19 mouse cellular contexts compared by ENCODE assay signal in the genomic region with DNA sequence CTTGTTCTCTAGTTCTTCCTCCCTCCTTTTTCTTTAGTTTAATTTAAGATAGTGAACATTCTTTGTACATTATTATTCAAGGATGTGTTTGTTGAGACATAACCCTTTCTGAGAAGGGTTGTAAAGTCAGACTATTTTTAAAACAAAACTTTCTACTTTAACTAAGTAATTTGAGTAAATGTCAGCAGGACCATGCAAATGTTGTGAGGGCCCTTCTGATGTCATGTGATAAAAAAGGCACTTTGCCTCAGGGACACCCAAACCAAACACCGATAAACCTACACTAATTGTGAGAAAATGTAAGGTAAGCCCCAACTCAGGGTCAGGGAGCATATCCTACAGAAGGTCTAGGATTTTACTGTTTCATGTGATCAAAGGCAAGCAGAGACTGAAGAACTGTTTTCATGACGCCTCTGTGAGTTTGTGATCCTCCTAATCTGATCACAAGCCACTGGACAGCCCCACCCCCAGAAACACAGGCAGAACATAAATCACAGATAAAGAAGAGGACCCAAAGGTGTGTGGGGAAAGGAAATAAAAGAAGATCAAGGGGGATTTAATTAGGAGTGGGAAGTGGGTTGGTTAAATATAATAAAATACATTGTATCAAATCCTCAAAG. TPM values are rescaled to one million over a fixed set of nuclear protein-coding genes. Genes with fewer than 3 reads are reported as not detected.
A peak's percentile ranks its signal among the peaks of the same experiment; 100 is the strongest.
DNase-seq lines count a peak whose midpoint lies in the region; ATAC-seq lines count a peak whose summit lies in the region.
"Had no signal": no experiment of that assay in that cellular context is flagged by ENCODE, and none has a peak within 500 bp of the region (broad histone marks: within the 10 kb centered on the region; RNA-seq: fewer than 3 reads in every experiment).

A gene (minus strand): TSS at position 51 of the 620 bp plus-strand sequence.

- 59% methylated on average over 2 of the region's 2 CpGs for WGBS in heart, embryonic 10.5 days
- WGBS in liver, embryonic 12.5 days (ENCODE audit: insufficient replicate concordance), result 13% methylated on average over 2 of the region's 2 CpGs
- WGBS in hindbrain, embryonic 13.5 days, result 82% methylated on average over 2 of the region's 2 CpGs

- no peak for ATAC-seq in megakaryocyte, adult 5-6 weeks (ENCODE audit: poor library complexity, severe bottlenecking)
- ATAC-seq in liver, embryonic 12.5 days, result peak; percentile 62
- ATAC-seq in hindbrain, embryonic 13.5 days (ENCODE audit: low FRiP score), result no peak

- peak within 1 kb of the TSS; percentile 66 for H3K4me2 ChIP-seq in liver, embryonic 12.5 days
- no peak within 1 kb of the TSS for H3K4me2 ChIP-seq in hindbrain, embryonic 13.5 days
- H3K4me2 ChIP-seq: forebrain, embryonic 12.5 days; neural tube, embryonic 15.5 days had no signal

- DNase-seq in heart, embryonic 10.5 days (ENCODE audit: low spot score), result no peak
- DNase-seq in heart, adult 8-10 months (ENCODE audit: low spot score), result no peak
- DNase-seq in Muller cell, postnatal 12 days (ENCODE audit: inconsistent ontology term), result no peak
- DNase-seq in retina, postnatal 1 day, result no peak
- DNase-seq: cerebellum, postnatal 14 days; heart, postnatal 10 days; kidney, postnatal 14 days; layer of hippocampus, postnatal 36 days; thymus, adult 18-20 months had no signal

- no peaks in the 10 kb centered on the region for H3K36me3 ChIP-seq in heart, embryonic 10.5 days
- H3K36me3 ChIP-seq in megakaryocyte, embryonic 14.5 days (replicated peaks; ENCODE audit: low read length), result no peaks in the 10 kb centered on the region
- no peaks in the 10 kb centered on the region for H3K36me3 ChIP-seq in liver, embryonic 12.5 days
- no peaks in the 10 kb centered on the region for H3K36me3 ChIP-seq in hindbrain, embryonic 13.5 days
- H3K36me3 ChIP-seq: forebrain, embryonic 12.5 days; neural tube, embryonic 15.5 days had no signal

- H3K4me1 ChIP-seq in heart, embryonic 10.5 days, result no peaks in the 10 kb centered on the region
- H3K4me1 ChIP-seq in megakaryocyte, embryonic 14.5 days, result peaks cover 12% of the 10 kb centered on the region
- H3K4me1 ChIP-seq in liver, embryonic 12.5 days, result peaks cover 45% of the 10 kb centered on the region
- H3K4me1 ChIP-seq in hindbrain, embryonic 13.5 days (replicated peaks), result no peaks in the 10 kb centered on the region
- H3K4me1 ChIP-seq: forebrain, embryonic 12.5 days; neural tube, embryonic 15.5 days had no signal

- no peaks in the 10 kb centered on the region for H3K27me3 ChIP-seq in heart, embryonic 10.5 days (ENCODE audit: insufficient read depth, poor library complexity, severe bottlenecking)
- H3K27me3 ChIP-seq in megakaryocyte, embryonic 14.5 days (replicated peaks), result no peaks in the 10 kb centered on the region
- no peaks in the 10 kb centered on the region for H3K27me3 ChIP-seq in liver, embryonic 12.5 days (replicated peaks)
- no peaks in the 10 kb centered on the region for H3K27me3 ChIP-seq in hindbrain, embryonic 13.5 days
- H3K27me3 ChIP-seq: CH12.LX; forebrain, embryonic 12.5 days; neural tube, embryonic 15.5 days had no signal

- H3K9ac ChIP-seq in liver, embryonic 12.5 days, result peak within 1 kb of the TSS; percentile 66
- H3K9ac ChIP-seq in hindbrain, embryonic 13.5 days, result no peak within 1 kb of the TSS
- H3K9ac ChIP-seq: forebrain, embryonic 12.5 days; neural tube, embryonic 15.5 days had no signal

- peak within 1 kb of the TSS; percentile 42; the same call in 1 of the 2 replicates for H3K27ac ChIP-seq in heart, embryonic 10.5 days
- peak within 1 kb of the TSS; percentile 98 for H3K27ac ChIP-seq in liver, embryonic 12.5 days
- H3K27ac ChIP-seq in hindbrain, embryonic 13.5 days, result no peak within 1 kb of the TSS
- H3K27ac ChIP-seq: forebrain, embryonic 12.5 days; neural tube, embryonic 15.5 days had no signal

- H3K4me3 ChIP-seq in heart, embryonic 10.5 days, result no peak within 1 kb of the TSS
- peak within 1 kb of the TSS; percentile 80 for H3K4me3 ChIP-seq in megakaryocyte, embryonic 14.5 days (replicated peaks)
- peak within 1 kb of the TSS; percentile 51 for H3K4me3 ChIP-seq in liver, embryonic 12.5 days
- no peak within 1 kb of the TSS for H3K4me3 ChIP-seq in hindbrain, embryonic 13.5 days
- H3K4me3 ChIP-seq: forebrain, embryonic 12.5 days; neural tube, embryonic 15.5 days had no signal

- H3K9me3 ChIP-seq in heart, embryonic 10.5 days, result no peaks in the 10 kb centered on the region
- H3K9me3 ChIP-seq in megakaryocyte, embryonic 14.5 days, result no peaks in the 10 kb centered on the region
- H3K9me3 ChIP-seq in liver, embryonic 12.5 days (replicated peaks), result no peaks in the 10 kb centered on the region
- no peaks in the 10 kb centered on the region for H3K9me3 ChIP-seq in hindbrain, embryonic 13.5 days
- H3K9me3 ChIP-seq: forebrain, embryonic 12.5 days; neural tube, embryonic 15.5 days had no signal

RNA-seq across cellular contexts. Expression of the gene that starts here (rescaled TPM):
- polyA plus RNA-seq in heart, embryonic 10.5 days (2016; fragmentation: Nextera tagmentation; extraction: Ambion mirVana), result not detected in 2 replicates
- total RNA-seq in heart, adult 8-10 months (2022), result not detected
- not detected in 2 replicates for polyA plus RNA-seq in megakaryocyte, embryonic 14.5 days (2012; ENCODE audit: insufficient read depth, low replicate concordance)
- total RNA-seq in megakaryocyte, adult 5-6 weeks (2015), result not detected in 2 replicates
- total RNA-seq in megakaryocyte, adult 5-6 weeks (2017), result not detected in 2 replicates
- 0.08 and 0.17 TPM in 2 replicates for polyA plus RNA-seq in liver, embryonic 12.5 days (2016; fragmentation: Nextera tagmentation; extraction: Ambion mirVana)
- polyA plus RNA-seq in hindbrain, embryonic 13.5 days (2015; fragmentation: Nextera tagmentation; extraction: Ambion mirVana), result not detected in 2 replicates
- total RNA-seq: CH12.LX; heart, postnatal 10 days; layer of hippocampus, postnatal 36 days had no signal
- polyA plus RNA-seq: embryonic facial prominence, embryonic 11.5 days; forebrain, embryonic 12.5 days; limb, embryonic 11.5 days; neural tube, embryonic 15.5 days; spleen, adult 2 months had no signal

Comparison
In these comparisons a context has a peak if more than half of its experiments do, and no peak if none do; other contexts are left out.
1. Peak in ATAC-seq, H3K4me3 ChIP-seq, H3K27ac ChIP-seq, H3K9ac ChIP-seq and H3K4me2 ChIP-seq in liver, embryonic 12.5 days; RNA of the gene not detected or under 1 TPM.